Mouse (Mus musculus) cerebellum, adult 9-10 months (tissue): ENCODE data around the gene Dhcr7.

Source experiments
- DNase-seq: peaks from one replicate; pipeline ENCODE4 v3.0.0; 2022

Gene Dhcr7

GRCm38 (mm10) chr7:143822375-143823265, at the start of gene Dhcr7, which contains the start of gene Nadsyn1:
Dhcr7 (plus strand) TSS chr7:143823145.
Nadsyn1 (minus strand) TSS chr7:143822849.
- DNase-seq = peak; percentile 99

- no peak for DNase-seq
Measured at GRCm38 (mm10) chr7:143776137-143776536, 46.8 kb upstream of the Dhcr7 start.

- DNase-seq = no peak
Measured at GRCm38 (mm10) chr7:143777375-143777774, 45.6 kb upstream of the Dhcr7 start.

GRCm38 (mm10) chr7:143783378-143783995, 39.5 kb upstream of the Dhcr7 start:
- no peak for DNase-seq

- peak; percentile 32 for DNase-seq
Measured at GRCm38 (mm10) chr7:143783996-143784829, 38.7 kb upstream of the Dhcr7 start, which contains the start of gene Mrgpre. Mrgpre (minus strand) TSS chr7:143784500.

- DNase-seq = no peak
Measured at GRCm38 (mm10) chr7:143792336-143792985, 30.5 kb upstream of the Dhcr7 start.

- DNase-seq = no peak
Measured at GRCm38 (mm10) chr7:143793121-143793520, 29.8 kb upstream of the Dhcr7 start.

GRCm38 (mm10) chr7:143798783-143799182, 24.2 kb upstream of the Dhcr7 start:
- no peak for DNase-seq

- DNase-seq = no peak
Measured at GRCm38 (mm10) chr7:143800770-143801169, 22.2 kb upstream of the Dhcr7 start.

GRCm38 (mm10) chr7:143801195-143802065, 21.5 kb upstream of the Dhcr7 start:
- DNase-seq = no peak

GRCm38 (mm10) chr7:143805199-143805624, 17.7 kb upstream of the Dhcr7 start:
- DNase-seq = no peak

- no peak for DNase-seq
Measured at GRCm38 (mm10) chr7:143808909-143809308, 14.0 kb upstream of the Dhcr7 start.

- DNase-seq = no peak
Measured at GRCm38 (mm10) chr7:143819201-143819600, 3.7 kb upstream of the Dhcr7 start.

- no peak for DNase-seq
Measured at GRCm38 (mm10) chr7:143821241-143821640, 1.7 kb upstream of the Dhcr7 start.

GRCm38 (mm10) chr7:143823266-143823605, 291 bp downstream of the Dhcr7 start:
- DNase-seq = no peak

GRCm38 (mm10) chr7:143826985-143827384, 4.0 kb downstream of the Dhcr7 start:
- no peak for DNase-seq

- peak; percentile 95 for DNase-seq
Measured at GRCm38 (mm10) chr7:143829504-143830331, 6.8 kb downstream of the Dhcr7 start.

- no peak for DNase-seq
Measured at GRCm38 (mm10) chr7:143830399-143830798, 7.5 kb downstream of the Dhcr7 start.

GRCm38 (mm10) chr7:143832196-143832595, 9.3 kb downstream of the Dhcr7 start:
- DNase-seq = no peak

- DNase-seq = no peak
Measured at GRCm38 (mm10) chr7:143832611-143833010, 9.7 kb downstream of the Dhcr7 start.
